Mouse (Mus musculus) layer of hippocampus, adult 2 months (tissue): ENCODE data around the gene Flywch1. TPM values are rescaled to one million over a fixed set of nuclear protein-coding genes. Genes with fewer than 3 reads are reported as not detected.
"Not testable (repeated sequence)": the region's sequence is repeated elsewhere in the genome, so short reads cannot be mapped to it uniquely, and the experiment has no call there.

Source experiments
- DNase-seq, 2 experiments: peaks; one replicate each; pipeline ENCODE4 v3.0.0; 2022; ENCODE audit warnings: low spot score in 2 of 2
- H3K27ac ChIP-seq: fragments of 200-600 bp; 2 replicates; pipeline ENCODE4 v1.8.1; 2022
- H3K4me3 ChIP-seq: fragments of 200-600 bp; 2 replicates; pipeline ENCODE4 v1.8.1; 2022; ENCODE audit warnings: mild to moderate bottlenecking
- CTCF ChIP-seq: fragments of 200-600 bp; conservative IDR thresholded peaks from 2 replicates; pipeline ENCODE4 v1.8.1; 2022; ENCODE audit warnings: antibody characterized with exemption, mild to moderate bottlenecking, moderate library complexity
- total RNA-seq, 2 experiments: library from RNA; stranded (reverse); gene quantifications; 2 replicates each; pipeline ENCODE4 v1.2.3; 2021

The Flywch1 gene
- total RNA-seq, 2 experiments from 2014 or later, result 310 to 345 TPM

GRCm38 (mm10) chr17:23773676-23774075, 2.3 kb upstream of the Flywch1 start:
- no peak for TF ChIP-seq CTCF
- no peak overlapping the region for H3K4me3 ChIP-seq
- H3K27ac ChIP-seq, result no peak overlapping the region
- no peak for DNase-seq

- peak; percentile 36 for TF ChIP-seq CTCF
- H3K27ac ChIP-seq, result peak overlapping the region; percentile 43; the same call in 1 of the 2 replicates
- peak overlapping the region; percentile 99 for H3K4me3 ChIP-seq
- DNase-seq, result not testable (repeated sequence)
Measured at GRCm38 (mm10) chr17:23772219-23772556, 786 bp upstream of the Flywch1 start.

- no peak for DNase-seq
- H3K4me3 ChIP-seq, result peak overlapping the region; percentile 99
- TF ChIP-seq CTCF, result no peak
- H3K27ac ChIP-seq, result peak overlapping the region; percentile 97
Measured at GRCm38 (mm10) chr17:23770896-23771283, 512 bp downstream of the Flywch1 start.

- DNase-seq, result no peak
- Histone ChIP-seq H3K27ac (peak overlapping the region; percentile 97), H3K4me3 (peak overlapping the region; percentile 99)
- TF ChIP-seq CTCF, result peak; percentile 24; the same call in 1 of the 2 replicates
Measured at GRCm38 (mm10) chr17:23770493-23770892, 909 bp downstream of the Flywch1 start.

- Histone ChIP-seq H3K27ac (no peak overlapping the region), H3K4me3 (no peak overlapping the region)
- TF ChIP-seq CTCF, result no peak
- DNase-seq, result no peak
Measured at GRCm38 (mm10) chr17:23762976-23763375, 8.4 kb downstream of the Flywch1 start.

- DNase-seq, result no peak
- H3K4me3 ChIP-seq, result no peak overlapping the region
- no peak overlapping the region for H3K27ac ChIP-seq
- no peak for TF ChIP-seq CTCF
Measured at GRCm38 (mm10) chr17:23761155-23761554, 10.2 kb downstream of the Flywch1 start.

GRCm38 (mm10) chr17:23760231-23760630, 11.2 kb downstream of the Flywch1 start:
- TF ChIP-seq CTCF, result no peak
- DNase-seq, result no peak
- Histone ChIP-seq H3K4me3 (no peak overlapping the region), H3K27ac (no peak overlapping the region)

GRCm38 (mm10) chr17:23758801-23759200, 12.6 kb downstream of the Flywch1 start:
- DNase-seq, result no peak
- Histone ChIP-seq H3K27ac (no peak overlapping the region), H3K4me3 (no peak overlapping the region)
- no peak for TF ChIP-seq CTCF

GRCm38 (mm10) chr17:23757581-23757980, 13.8 kb downstream of the Flywch1 start:
- no peak overlapping the region for H3K4me3 ChIP-seq

GRCm38 (mm10) chr17:23755689-23756088, 15.7 kb downstream of the Flywch1 start:
- H3K4me3 ChIP-seq, result no peak overlapping the region
- no peak overlapping the region for H3K27ac ChIP-seq
- DNase-seq, result no peak
- TF ChIP-seq CTCF, result no peak

More at GRCm38 (mm10) chr17:23757581-23757980, 13.8 kb downstream of the Flywch1 start:
- no peak for DNase-seq
- no peak overlapping the region for H3K27ac ChIP-seq
- TF ChIP-seq CTCF, result no peak

GRCm38 (mm10) chr17:23749400-23750191, 21.8 kb downstream of the Flywch1 start:
- peak overlapping the region; percentile 41 for H3K4me3 ChIP-seq
- no peak for DNase-seq
- TF ChIP-seq CTCF, result no peak
- H3K27ac ChIP-seq, result peak overlapping the region; percentile 51

GRCm38 (mm10) chr17:23748631-23749391, 22.6 kb downstream of the Flywch1 start:
- peak overlapping the region; percentile 51 for H3K27ac ChIP-seq
- H3K4me3 ChIP-seq, result peak overlapping the region; percentile 41
- peak; percentile 96 for TF ChIP-seq CTCF
- peak; percentile 69 to 84 for DNase-seq

- H3K4me3 ChIP-seq, result no peak overlapping the region
- no peak for TF ChIP-seq CTCF
Measured at GRCm38 (mm10) chr17:23748026-23748425, 23.4 kb downstream of the Flywch1 start.

GRCm38 (mm10) chr17:23747471-23747870, 23.9 kb downstream of the Flywch1 start:
- H3K4me3 ChIP-seq, result no peak overlapping the region
- no peak overlapping the region for H3K27ac ChIP-seq

More at GRCm38 (mm10) chr17:23748026-23748425, 23.4 kb downstream of the Flywch1 start:
- no peak for DNase-seq
- no peak overlapping the region for H3K27ac ChIP-seq

More at GRCm38 (mm10) chr17:23747471-23747870, 23.9 kb downstream of the Flywch1 start:
- DNase-seq, result no peak
- TF ChIP-seq CTCF, result no peak
